In genomic region chr11:118669820-118670219, GRCm38 (mm10) we compare ENCODE assay signal across 14 mouse cellular contexts.
DNase-seq lines count a peak whose midpoint lies in the region; ATAC-seq and TF ChIP-seq lines count a peak whose summit lies in the region.
"Had no signal": no experiment of that assay in that cellular context is flagged by ENCODE, and none has a peak within 500 bp of the region (broad histone marks: within the 10 kb centered on the region; RNA-seq: fewer than 3 reads in every experiment).

No protein-coding gene starts in this region.

- no peaks in the 10 kb centered on the region for H3K9me3 ChIP-seq in hindbrain, embryonic 15.5 days
- H3K9me3 ChIP-seq in hindbrain, embryonic 10.5 days = no peaks in the 10 kb centered on the region
- H3K9me3 ChIP-seq in stomach, postnatal 0 days (ENCODE audit: control insufficient read depth, low read length) = no peaks in the 10 kb centered on the region
- H3K9me3 ChIP-seq: limb, embryonic 13.5 days; neural tube, embryonic 12.5 days had no signal

- DNase-seq in hindbrain, embryonic 10.5 days (ENCODE audit: low spot score) = no peak
- peak; percentile 73 for DNase-seq in adipocyte (ENCODE audit: low spot score)
- DNase-seq in cerebellum, adult 9-10 months = peak; percentile 90
- peak; percentile 50 to 63 for DNase-seq in heart, postnatal 10 days
- DNase-seq in layer of hippocampus, postnatal 36 days = no peak
- no peak for DNase-seq in stomach, postnatal 0 days (ENCODE audit: low spot score)
- DNase-seq in lung, postnatal 4 days = no peak
- DNase-seq: spleen, adult 18-20 months; thymus, postnatal 14 days had no signal

- 0 out of 2 replicates have a peak, but pooled peaks have one; percentile 23 for ATAC-seq in hindbrain, embryonic 15.5 days (ENCODE audit: low FRiP score, low read depth)
- no peak for ATAC-seq in stomach, postnatal 0 days (ENCODE audit: low FRiP score, low TSS enrichment)
- ATAC-seq: inflammation-experienced regulatory T-cells, adult 6 months had no signal

- H3K36me3 ChIP-seq in hindbrain, embryonic 15.5 days = no peaks in the 10 kb centered on the region
- H3K36me3 ChIP-seq in hindbrain, embryonic 10.5 days = no peaks in the 10 kb centered on the region
- no peaks in the 10 kb centered on the region for H3K36me3 ChIP-seq in stomach, postnatal 0 days (ENCODE audit: control insufficient read depth, insufficient read depth, low read length)
- H3K36me3 ChIP-seq: limb, embryonic 13.5 days; neural tube, embryonic 12.5 days had no signal

- WGBS in hindbrain, embryonic 15.5 days = 36% methylated on average over 5 of the region's 5 CpGs
- WGBS in hindbrain, embryonic 10.5 days = 72% methylated on average over 5 of the region's 5 CpGs
- WGBS in stomach, postnatal 0 days = 54% methylated on average over 5 of the region's 5 CpGs

- H3K27ac ChIP-seq in hindbrain, embryonic 15.5 days (replicated peaks) = no peak overlapping the region; the same call in 1 of the 2 replicates
- H3K27ac ChIP-seq in hindbrain, embryonic 10.5 days = no peak overlapping the region
- no peak overlapping the region for H3K27ac ChIP-seq in stomach, postnatal 0 days (replicated peaks)
- H3K27ac ChIP-seq: layer of hippocampus, adult 2 months; limb, embryonic 13.5 days; neural tube, embryonic 12.5 days had no signal

- TF ChIP-seq CTCF in stomach, postnatal 0 days (IDR thresholded peaks at IDR 0.05; ENCODE audit: low read depth) = no peak

- intact Hi-C loops in heart, postnatal 10 days (cut with DNase I) = no loop called here

- peaks cover 44% of the 10 kb centered on the region for H3K4me1 ChIP-seq in hindbrain, embryonic 15.5 days (replicated peaks)
- H3K4me1 ChIP-seq in hindbrain, embryonic 10.5 days (replicated peaks) = peaks cover 32% of the 10 kb centered on the region
- no peaks in the 10 kb centered on the region for H3K4me1 ChIP-seq in stomach, postnatal 0 days (replicated peaks; ENCODE audit: control insufficient read depth, insufficient read depth)

- no peaks in the 10 kb centered on the region for H3K27me3 ChIP-seq in hindbrain, embryonic 15.5 days
- H3K27me3 ChIP-seq in hindbrain, embryonic 10.5 days (ENCODE audit: insufficient read depth, poor library complexity, severe bottlenecking) = no peaks in the 10 kb centered on the region
- H3K27me3 ChIP-seq in stomach, postnatal 0 days (ENCODE audit: control insufficient read depth, insufficient read depth, low read length) = no peaks in the 10 kb centered on the region
- H3K27me3 ChIP-seq: neural tube, embryonic 12.5 days had no signal

- no peak overlapping the region for H3K4me2 ChIP-seq in hindbrain, embryonic 15.5 days
- H3K4me2 ChIP-seq in stomach, postnatal 0 days (replicated peaks; ENCODE audit: low read depth) = no peak overlapping the region
- H3K4me2 ChIP-seq: limb, embryonic 13.5 days; neural tube, embryonic 12.5 days had no signal

- H3K9ac ChIP-seq in hindbrain, embryonic 15.5 days = no peak overlapping the region
- H3K9ac ChIP-seq in stomach, postnatal 0 days (ENCODE audit: low read length) = no peak overlapping the region
- H3K9ac ChIP-seq: limb, embryonic 13.5 days; neural tube, embryonic 12.5 days had no signal

- TF ChIP-seq EP300 in stomach, postnatal 0 days (optimal IDR thresholded peaks at IDR 0.05) = no peak

- no peak overlapping the region for H3K4me3 ChIP-seq in hindbrain, embryonic 15.5 days
- no peak overlapping the region for H3K4me3 ChIP-seq in hindbrain, embryonic 10.5 days
- no peak overlapping the region for H3K4me3 ChIP-seq in stomach, postnatal 0 days (ENCODE audit: low read depth, low read length)
- H3K4me3 ChIP-seq: layer of hippocampus, adult 2 months; limb, embryonic 13.5 days; neural tube, embryonic 12.5 days had no signal

Comparison
In these comparisons a context has a peak if more than half of its experiments do, and no peak if none do; other contexts are left out.
1. DNase-seq: peak in adipocyte (single experiment), cerebellum, adult 9-10 months (single experiment) and heart, postnatal 10 days (2 of 2); none in hindbrain, embryonic 10.5 days (single experiment), layer of hippocampus, postnatal 36 days (0 of 2), stomach, postnatal 0 days (single experiment) and lung, postnatal 4 days (0 of 2).